Mouse (Mus musculus) cortical plate, adult 2 months (tissue): ENCODE results near the gene Yy2.

Experiments
- CTCF ChIP-seq: fragments of 200-500 bp; IDR thresholded peaks from 2 replicates; pipeline ENCODE4 v1.5.1; 2011; ENCODE audit warnings: mild to moderate bottlenecking, control low read depth, low read length; ENCODE audit not compliant: insufficient read depth; ENCODE audit errors: extremely low read depth
- POLR2A ChIP-seq: fragments of 200-500 bp; IDR thresholded peaks from 2 replicates; pipeline ENCODE4 v1.6.1; 2011; ENCODE audit warnings: mild to moderate bottlenecking, low read length, control low read depth; ENCODE audit not compliant: insufficient read depth; ENCODE audit errors: extremely low read depth

DNA sequence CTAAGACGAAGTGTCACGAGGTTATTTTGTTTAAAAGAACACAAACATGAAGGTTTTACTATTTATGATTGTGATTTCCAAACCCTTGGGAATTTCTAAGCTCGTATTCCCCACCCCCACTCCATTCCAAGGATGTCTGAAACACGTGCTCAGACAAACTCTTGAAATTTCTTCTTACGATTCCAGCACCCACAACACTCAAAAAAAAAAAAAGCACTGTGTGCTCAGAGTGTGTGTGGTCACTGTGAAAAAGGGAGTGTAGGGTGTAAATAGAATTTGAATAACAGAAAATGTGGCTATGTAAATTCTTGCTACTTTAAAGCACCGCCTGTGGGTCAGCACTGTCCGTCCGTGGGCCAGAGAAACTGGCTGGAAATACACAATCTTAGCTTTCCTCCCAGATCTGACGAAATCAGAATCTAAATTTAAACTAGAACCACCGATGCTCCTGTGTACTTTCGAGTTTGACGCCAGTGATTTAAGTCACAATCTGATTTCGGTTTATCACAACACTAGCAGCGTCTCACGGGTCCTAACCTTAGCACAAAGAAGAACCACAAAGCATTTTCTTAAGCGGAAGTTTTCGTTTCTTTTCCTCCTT lies 28.9 kb upstream of the Yy2 start:
- no peak for TF ChIP-seq POLR2A
- TF ChIP-seq CTCF = no peak
